Mouse (Mus musculus) brain, adult 2 months (tissue): Measurements from ENCODE around the gene Plin4.

Experiments used
- DNase-seq: peaks from one replicate; pipeline ENCODE4 v3.0.0; 2011; ENCODE audit warnings: low read depth, low spot score

The Plin4 gene

DNA sequence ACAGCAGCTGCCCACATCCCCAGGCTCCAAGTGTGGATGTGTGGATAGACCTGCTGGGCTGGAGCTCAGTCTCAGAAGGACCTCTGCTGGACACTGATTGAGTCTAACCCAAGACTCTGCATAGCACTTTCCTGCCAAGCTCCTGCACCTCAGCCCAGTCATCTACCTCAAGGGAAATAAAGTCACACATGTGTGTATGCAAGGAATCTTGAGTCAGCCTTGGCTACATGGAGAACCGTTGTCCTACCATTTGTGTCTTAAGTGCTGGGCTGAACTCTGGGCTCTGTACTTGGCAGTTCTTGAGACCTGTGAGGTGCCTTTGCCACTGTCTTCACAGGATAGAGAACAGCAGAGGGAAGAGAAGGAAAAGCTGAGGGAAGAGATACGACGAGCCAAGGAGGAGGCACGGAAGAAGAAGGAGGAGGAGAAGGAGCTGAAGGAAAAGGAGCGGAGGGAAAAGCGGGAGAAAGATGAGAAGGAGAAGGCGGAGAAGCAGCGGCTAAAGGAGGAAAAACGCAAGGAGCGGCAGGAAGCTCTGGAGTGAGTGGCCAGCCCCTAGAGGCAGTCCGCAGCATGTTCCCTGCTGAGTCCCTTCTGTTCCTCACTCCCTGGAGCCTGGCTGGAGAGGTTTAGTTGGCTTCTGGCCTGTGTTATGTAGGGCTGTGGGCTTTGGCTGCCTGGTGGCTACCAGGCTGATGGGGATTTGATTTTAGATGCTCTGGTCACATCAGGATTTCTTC, 52.1 kb downstream of the Plin4 start:
- peak; percentile 73 for DNase-seq

DNA sequence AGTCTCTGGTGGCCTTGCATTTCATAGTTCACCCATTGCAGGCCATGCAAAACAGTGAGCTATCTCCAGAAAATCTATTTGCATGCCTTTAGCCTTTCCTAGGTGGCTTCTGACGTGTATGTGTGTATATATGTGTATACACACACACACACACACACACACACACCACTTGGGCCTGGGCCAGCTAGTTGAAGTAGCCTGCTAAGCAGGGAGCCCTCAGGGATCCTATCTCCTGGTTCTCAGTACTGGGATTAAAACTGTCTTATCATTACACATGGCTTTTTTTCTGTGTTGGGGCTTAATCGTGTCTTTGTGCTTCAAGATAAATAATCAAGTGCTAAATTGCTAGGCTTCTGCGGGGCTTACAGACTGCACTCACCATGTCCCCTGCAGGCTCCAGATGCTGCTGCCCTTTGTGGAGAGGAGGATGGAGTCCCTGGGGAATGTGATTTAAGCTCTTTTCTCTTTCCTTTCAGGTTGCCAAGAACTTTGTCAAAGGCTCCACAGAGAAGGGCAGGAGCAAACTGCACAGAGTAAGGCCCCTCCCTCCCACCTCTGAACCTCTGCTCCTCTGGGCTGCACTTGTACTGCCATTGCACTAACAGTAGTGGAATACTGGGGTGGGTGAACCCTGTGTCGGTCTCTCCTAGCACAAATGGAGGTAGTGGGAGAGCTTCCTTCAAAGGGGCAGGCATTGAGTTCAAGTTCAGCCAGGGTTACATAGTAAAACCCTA, 53.5 kb downstream of the Plin4 start:
- no peak for DNase-seq

DNA sequence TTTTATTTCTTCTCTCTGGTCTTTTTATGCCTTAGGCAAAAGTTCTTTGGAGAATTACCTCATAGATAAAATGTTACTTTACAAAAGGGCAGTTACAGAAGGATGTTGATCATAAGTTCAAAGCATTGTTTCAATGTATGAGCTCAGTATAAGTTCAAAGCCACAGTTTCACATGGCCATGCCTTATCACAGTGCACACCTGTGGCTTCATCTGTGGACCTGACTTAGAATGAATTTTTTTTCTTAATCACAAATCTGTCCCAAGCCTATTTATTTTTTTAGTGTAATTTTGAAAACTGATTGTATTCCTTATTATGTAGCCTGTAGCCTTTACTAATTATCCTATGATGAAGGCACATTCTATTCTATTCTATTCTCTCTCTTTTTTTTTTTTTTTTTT, 54.7 kb downstream of the Plin4 start:
- no peak for DNase-seq

DNA sequence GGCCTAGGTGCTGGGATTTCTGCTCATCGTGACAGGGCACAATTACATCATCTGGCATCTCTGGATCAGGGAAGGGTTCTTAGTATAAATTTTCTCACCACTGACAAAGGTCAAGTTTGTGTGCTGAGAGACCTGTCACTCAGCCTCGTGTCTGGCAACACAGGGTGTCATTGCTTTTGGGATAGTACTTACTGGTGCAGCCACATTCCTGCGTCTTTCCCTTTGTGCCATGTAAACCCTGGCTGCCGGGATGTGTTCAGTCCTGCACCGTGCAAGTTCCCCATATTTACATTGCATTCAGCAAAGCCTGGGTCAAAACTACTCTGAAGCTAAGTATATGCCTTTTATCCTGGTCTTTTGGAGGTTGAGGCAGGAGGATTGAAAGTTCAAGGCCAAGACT, 58.2 kb downstream of the Plin4 start:
- no peak for DNase-seq
